Mouse (Mus musculus): ENCODE measurements around the gene Trip11. TPM values are rescaled to one million over a fixed set of nuclear protein-coding genes. Genes with fewer than 3 reads are reported as not detected.

Gene Trip11
- polyA plus RNA-seq, 1 experiment = 14.0 TPM

DNA sequence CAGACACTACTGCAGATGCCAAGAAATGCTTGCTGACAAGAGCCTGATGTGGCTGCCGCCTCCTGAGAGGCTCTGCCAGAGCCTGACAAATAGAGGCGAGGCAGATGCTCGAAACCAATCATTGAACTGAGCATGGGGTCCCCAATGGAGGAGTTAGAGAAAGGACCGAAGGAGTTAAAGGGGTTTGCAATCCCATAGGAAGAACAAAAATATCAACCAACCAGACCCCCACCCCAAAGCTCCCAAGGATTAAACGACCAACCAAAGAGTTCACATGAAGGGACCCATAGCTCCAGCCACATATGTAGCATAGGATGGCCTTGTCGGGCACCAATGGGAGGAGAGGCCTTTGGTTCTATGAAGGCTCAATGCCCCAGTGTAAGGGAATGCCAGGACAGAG is 2.7 kb downstream of the Trip11 start:
- H3K4me1 ChIP-seq (ENCODE audit: control insufficient read depth, insufficient read depth, low read length) = peaks cover 3% of the 10 kb centered on the region; the same call in 1 of the 2 replicates
- WGBS = 85% methylated on average over 6 of the region's 6 CpGs
- no peaks in the 10 kb centered on the region for H3K27me3 ChIP-seq (ENCODE audit: control insufficient read depth, insufficient read depth, low read length)
- no peak overlapping the region for H3K4me3 ChIP-seq (replicated peaks; ENCODE audit: insufficient read depth, low read depth, low read length)
- no peak for DNase-seq
- no peak overlapping the region for H3K27ac ChIP-seq (ENCODE audit: insufficient read depth, low read length)
- TF ChIP-seq CTCF (IDR thresholded peaks at IDR 0.05; ENCODE audit: borderline replicate concordance, insufficient read depth, low read depth, low read length) (no peak), POLR2A (IDR thresholded peaks at IDR 0.05; ENCODE audit: borderline replicate concordance, insufficient read depth, low read length) (no peak)

DNA sequence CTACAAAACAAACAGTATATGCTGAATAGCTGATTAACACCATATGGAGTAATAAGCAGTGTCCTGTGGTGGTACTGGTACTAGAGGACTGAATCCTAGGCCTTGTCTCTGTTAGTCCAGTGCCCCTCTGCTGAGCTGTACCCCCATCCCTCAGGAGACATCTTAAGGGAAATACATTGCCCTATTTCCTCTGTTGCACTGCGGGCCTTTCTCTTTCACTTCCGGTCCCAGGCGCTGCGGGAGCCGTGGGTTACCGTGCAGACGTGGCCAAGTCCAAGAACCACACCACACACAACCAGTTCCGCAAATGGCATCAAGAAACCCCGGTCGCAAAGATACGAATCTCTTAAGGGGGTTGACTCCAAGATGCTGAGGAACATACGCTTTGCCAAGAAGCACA is 7.2 kb downstream of the Trip11 start:
- H3K27me3 ChIP-seq (ENCODE audit: control insufficient read depth, insufficient read depth, low read length) = no peaks in the 10 kb centered on the region
- no peak overlapping the region for H3K4me3 ChIP-seq (replicated peaks; ENCODE audit: insufficient read depth, low read depth, low read length)
- no peak overlapping the region for H3K27ac ChIP-seq (ENCODE audit: insufficient read depth, low read length)
- TF ChIP-seq CTCF (IDR thresholded peaks at IDR 0.05; ENCODE audit: borderline replicate concordance, insufficient read depth, low read depth, low read length) (no peak), POLR2A (IDR thresholded peaks at IDR 0.05; ENCODE audit: borderline replicate concordance, insufficient read depth, low read length) (no peak)
- 91% methylated on average over 12 of the region's 12 CpGs for WGBS
- H3K4me1 ChIP-seq (ENCODE audit: control insufficient read depth, insufficient read depth, low read length) = no peaks in the 10 kb centered on the region
- DNase-seq = no peak

DNA sequence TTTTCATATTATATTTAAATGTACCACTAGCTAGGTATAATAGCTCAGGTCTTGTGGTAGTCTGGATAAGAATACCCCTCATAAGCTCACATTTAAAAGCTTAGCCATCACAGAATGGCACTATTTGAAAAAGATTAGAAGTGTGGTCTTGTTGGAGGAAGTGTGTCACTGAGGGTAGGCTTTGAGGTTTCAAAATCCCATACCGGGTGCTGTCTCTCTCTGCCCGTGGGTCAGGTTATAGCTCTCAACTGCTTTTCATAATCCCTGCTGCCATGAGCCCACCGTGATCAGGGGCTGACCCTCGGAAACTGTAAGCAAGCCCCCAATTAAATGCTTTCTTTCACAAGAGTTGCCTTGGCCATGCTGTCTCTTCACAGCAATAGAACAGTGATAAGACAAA is 8.2 kb downstream of the Trip11 start:
- TF ChIP-seq POLR2A (IDR thresholded peaks at IDR 0.05; ENCODE audit: borderline replicate concordance, insufficient read depth, low read length) (no peak), CTCF (IDR thresholded peaks at IDR 0.05; ENCODE audit: borderline replicate concordance, insufficient read depth, low read depth, low read length) (no peak)
- 88% methylated on average over 4 of the region's 4 CpGs for WGBS
- no peak for DNase-seq

DNA sequence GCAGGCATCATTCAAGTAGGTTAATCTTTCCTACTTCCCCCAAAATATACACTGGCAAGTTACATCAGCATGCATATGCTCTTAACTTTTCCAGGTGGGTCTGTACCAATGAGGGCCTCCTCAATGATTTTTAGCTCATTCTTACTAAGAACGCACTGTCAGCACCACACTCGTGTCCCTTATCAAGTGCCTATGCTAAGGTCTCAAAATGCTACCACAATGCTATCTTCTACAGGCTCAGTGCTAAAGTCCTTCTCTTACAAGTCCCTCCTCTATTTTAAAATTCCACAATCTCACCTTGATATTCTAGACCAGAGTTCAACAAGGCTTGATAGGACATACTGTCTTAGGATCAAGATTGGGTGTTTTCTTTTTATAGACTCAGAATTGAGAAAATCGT is 8.9 kb downstream of the Trip11 start:
- WGBS = 96% methylated on average over 3 of the region's 3 CpGs
- H3K27ac ChIP-seq (ENCODE audit: insufficient read depth, low read length) = no peak overlapping the region
- DNase-seq = no peak
- TF ChIP-seq CTCF (IDR thresholded peaks at IDR 0.05; ENCODE audit: borderline replicate concordance, insufficient read depth, low read depth, low read length) (no peak), POLR2A (IDR thresholded peaks at IDR 0.05; ENCODE audit: borderline replicate concordance, insufficient read depth, low read length) (no peak)
- H3K4me1 ChIP-seq (ENCODE audit: control insufficient read depth, insufficient read depth, low read length) = no peaks in the 10 kb centered on the region
- no peak overlapping the region for H3K4me3 ChIP-seq (replicated peaks; ENCODE audit: insufficient read depth, low read depth, low read length)
- H3K27me3 ChIP-seq (ENCODE audit: control insufficient read depth, insufficient read depth, low read length) = no peaks in the 10 kb centered on the region

More for the DNA sequence above, 8.2 kb downstream of the Trip11 start:
- H3K27ac ChIP-seq (ENCODE audit: insufficient read depth, low read length) = no peak overlapping the region
- H3K4me3 ChIP-seq (replicated peaks; ENCODE audit: insufficient read depth, low read depth, low read length) = no peak overlapping the region
- H3K4me1 ChIP-seq (ENCODE audit: control insufficient read depth, insufficient read depth, low read length) = no peaks in the 10 kb centered on the region
- H3K27me3 ChIP-seq (ENCODE audit: control insufficient read depth, insufficient read depth, low read length) = no peaks in the 10 kb centered on the region

DNA sequence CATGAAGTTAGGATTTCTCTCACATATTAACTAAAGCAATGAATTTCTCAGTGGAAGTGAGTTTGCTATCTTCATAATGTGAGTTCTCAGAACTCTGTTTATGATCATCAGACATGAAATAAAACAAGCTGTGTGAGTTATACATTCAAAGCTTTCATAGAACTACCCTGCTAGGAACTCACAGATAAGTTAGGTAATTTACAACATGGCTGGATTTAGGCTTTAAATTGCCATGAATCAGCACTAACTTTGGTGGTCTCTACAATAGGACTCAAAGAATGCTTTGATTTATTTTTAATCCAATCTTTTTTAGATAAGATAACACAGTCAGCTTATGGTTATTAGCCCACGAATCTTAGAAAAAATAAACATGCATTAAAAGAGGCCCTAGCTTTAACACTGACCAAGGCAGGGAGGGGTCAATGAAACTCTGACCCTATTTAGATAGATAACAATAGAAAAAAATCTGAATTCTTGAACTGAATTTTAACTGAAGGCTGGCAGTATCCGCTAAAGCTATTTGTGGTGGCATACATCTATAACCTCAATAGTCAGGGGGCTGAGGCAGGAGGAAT is 13.3 kb downstream of the Trip11 start:
- no peak for TF ChIP-seq CTCF (IDR thresholded peaks at IDR 0.05; ENCODE audit: borderline replicate concordance, insufficient read depth, low read depth, low read length)
- TF ChIP-seq POLR2A (IDR thresholded peaks at IDR 0.05; ENCODE audit: borderline replicate concordance, insufficient read depth, low read length) = no peak
- no peak overlapping the region for H3K4me3 ChIP-seq (replicated peaks; ENCODE audit: insufficient read depth, low read depth, low read length)
- no peak for DNase-seq
- no peaks in the 10 kb centered on the region for H3K27me3 ChIP-seq (ENCODE audit: control insufficient read depth, insufficient read depth, low read length)
- 95% methylated on average over 2 of the region's 2 CpGs for WGBS
- no peak overlapping the region for H3K27ac ChIP-seq (ENCODE audit: insufficient read depth, low read length)
- H3K4me1 ChIP-seq (ENCODE audit: control insufficient read depth, insufficient read depth, low read length) = no peaks in the 10 kb centered on the region

DNA sequence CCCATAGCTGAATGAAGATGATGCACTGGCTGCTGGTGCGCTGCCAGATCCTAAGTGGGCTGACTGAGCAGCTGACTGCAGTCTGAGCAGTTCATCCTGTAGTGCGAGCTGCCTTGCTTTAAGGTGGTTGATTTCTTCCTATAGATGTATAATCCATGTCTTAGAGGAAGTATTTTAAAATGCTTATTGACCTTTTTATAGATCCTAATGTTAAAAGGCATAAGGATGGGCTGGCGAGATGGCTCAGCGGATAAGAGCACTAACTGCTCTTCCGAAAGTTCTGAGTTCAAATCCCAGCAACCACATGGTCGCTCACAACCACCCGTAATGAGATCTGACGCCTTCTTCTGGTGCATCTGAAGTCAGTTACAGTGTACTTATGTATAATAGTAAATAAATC is 14.1 kb downstream of the Trip11 start:
- H3K27ac ChIP-seq (ENCODE audit: insufficient read depth, low read length) = no peak overlapping the region
- 95% methylated on average over 8 of the region's 8 CpGs for WGBS
- TF ChIP-seq POLR2A (IDR thresholded peaks at IDR 0.05; ENCODE audit: borderline replicate concordance, insufficient read depth, low read length) (no peak), CTCF (IDR thresholded peaks at IDR 0.05; ENCODE audit: borderline replicate concordance, insufficient read depth, low read depth, low read length) (no peak)

DNA sequence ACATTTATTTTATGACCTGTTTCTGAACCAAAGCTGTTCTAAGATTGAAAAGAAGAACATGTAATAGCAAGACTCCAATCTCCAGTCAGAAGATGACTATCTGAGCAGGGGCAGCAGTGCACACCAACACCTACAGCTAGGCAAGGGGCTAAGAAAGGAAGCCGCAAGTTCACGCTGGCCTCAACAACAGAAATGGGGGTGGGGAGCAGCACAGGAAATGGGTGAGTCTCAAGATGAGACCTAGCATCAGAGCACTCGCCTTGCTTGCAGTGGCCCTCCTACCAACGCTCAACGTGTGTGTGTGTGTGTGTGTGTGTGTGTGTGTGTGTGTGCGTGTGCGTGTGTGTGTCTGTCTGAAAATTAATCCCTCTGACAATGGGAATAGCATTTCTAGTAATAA is 16.0 kb downstream of the Trip11 start:
- no peaks in the 10 kb centered on the region for H3K27me3 ChIP-seq (ENCODE audit: control insufficient read depth, insufficient read depth, low read length)
- 80% methylated on average over 7 of the region's 7 CpGs for WGBS
- H3K4me3 ChIP-seq (replicated peaks; ENCODE audit: insufficient read depth, low read depth, low read length) = no peak overlapping the region
- no peaks in the 10 kb centered on the region for H3K4me1 ChIP-seq (ENCODE audit: control insufficient read depth, insufficient read depth, low read length)
- H3K27ac ChIP-seq (ENCODE audit: insufficient read depth, low read length) = no peak overlapping the region
- TF ChIP-seq POLR2A (IDR thresholded peaks at IDR 0.05; ENCODE audit: borderline replicate concordance, insufficient read depth, low read length) (no peak), CTCF (IDR thresholded peaks at IDR 0.05; ENCODE audit: borderline replicate concordance, insufficient read depth, low read depth, low read length) (no peak)
- no peak for DNase-seq

More for the DNA sequence above, 14.1 kb downstream of the Trip11 start:
- DNase-seq = no peak
- no peaks in the 10 kb centered on the region for H3K4me1 ChIP-seq (ENCODE audit: control insufficient read depth, insufficient read depth, low read length)
- no peak overlapping the region for H3K4me3 ChIP-seq (replicated peaks; ENCODE audit: insufficient read depth, low read depth, low read length)
- no peaks in the 10 kb centered on the region for H3K27me3 ChIP-seq (ENCODE audit: control insufficient read depth, insufficient read depth, low read length)

DNA sequence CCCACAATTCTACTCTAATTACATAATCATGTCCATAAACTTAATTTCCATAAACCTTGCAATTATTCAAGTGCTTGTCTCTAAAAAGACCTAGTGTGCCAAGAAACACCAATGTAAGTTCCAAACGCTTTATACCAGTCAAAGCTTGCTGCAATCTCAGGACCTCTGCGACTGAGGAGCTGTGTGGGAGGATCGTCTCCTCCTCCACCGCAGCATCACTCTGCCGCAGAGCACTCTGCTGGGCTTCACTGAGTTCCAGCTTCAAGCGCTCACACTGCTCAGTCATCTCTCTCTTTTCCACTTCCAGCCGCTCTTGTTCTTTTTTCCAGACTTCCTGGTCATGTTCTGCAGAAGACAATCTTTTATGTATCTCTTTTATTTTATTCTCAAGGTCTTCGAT is 19.8 kb downstream of the Trip11 start:
- H3K27me3 ChIP-seq (ENCODE audit: control insufficient read depth, insufficient read depth, low read length) = no peaks in the 10 kb centered on the region
- DNase-seq = no peak
- TF ChIP-seq CTCF (IDR thresholded peaks at IDR 0.05; ENCODE audit: borderline replicate concordance, insufficient read depth, low read depth, low read length) (no peak), POLR2A (IDR thresholded peaks at IDR 0.05; ENCODE audit: borderline replicate concordance, insufficient read depth, low read length) (no peak)
- no peak overlapping the region for H3K4me3 ChIP-seq (replicated peaks; ENCODE audit: insufficient read depth, low read depth, low read length)
- H3K4me1 ChIP-seq (ENCODE audit: control insufficient read depth, insufficient read depth, low read length) = no peaks in the 10 kb centered on the region
- 86% methylated on average over 8 of the region's 8 CpGs for WGBS
- no peak overlapping the region for H3K27ac ChIP-seq (ENCODE audit: insufficient read depth, low read length)
